Mouse (Mus musculus) heart, embryonic 10.5 days (tissue): ENCODE data around the gene Bbx. TPM values are rescaled to one million over a fixed set of nuclear protein-coding genes. Genes with fewer than 3 reads are reported as not detected.

ENCODE experiments used
- DNase-seq: peaks from one replicate; pipeline ENCODE4 v3.0.0-alpha.2; 2017; ENCODE audit warnings: low spot score
- H3K27ac ChIP-seq: fragments of 300-500 bp; sonication (generic); 2 replicates; pipeline ENCODE4 v1.5.1; 2016; ENCODE audit warnings: mild to moderate bottlenecking
- H3K27me3 ChIP-seq: fragments of 300-500 bp; sonication (generic); 2 replicates; pipeline ENCODE4 v1.6.1; 2016; ENCODE audit warnings: mild to moderate bottlenecking; ENCODE audit not compliant: poor library complexity, insufficient read depth, severe bottlenecking
- H3K36me3 ChIP-seq: fragments of 300-500 bp; sonication (generic); 2 replicates; pipeline ENCODE4 v1.6.1; 2016; ENCODE audit warnings: mild to moderate bottlenecking, moderate library complexity
- H3K4me1 ChIP-seq: fragments of 300-500 bp; sonication (generic); 2 replicates; pipeline ENCODE4 v1.6.1; 2016; ENCODE audit warnings: mild to moderate bottlenecking
- H3K4me3 ChIP-seq: fragments of 300-500 bp; sonication (generic); 2 replicates; pipeline ENCODE4 v1.5.1; 2016; ENCODE audit warnings: mild to moderate bottlenecking, moderate library complexity
- H3K9me3 ChIP-seq: fragments of 300-500 bp; sonication (generic); 2 replicates; pipeline ENCODE4 v1.6.1; 2016; ENCODE audit warnings: mild to moderate bottlenecking, moderate library complexity
- WGBS: fragments of 180-500 bp; shearing (Covaris S2); methylation state at CpG from one replicate; pipeline ENCODE4 v1.1.7; 2016; 5-methylcytosine and 5-hydroxymethylcytosine counted together
- polyA plus RNA-seq: library from polyadenylated mRNA; unstranded; fragments of >200 nt; fragmentation: Nextera tagmentation; extraction: Ambion mirVana; gene quantifications from 2 replicates; pipeline ENCODE4 v1.2.1, GENCODE M21; 2016

Bbx gene
- polyA plus RNA-seq, 1 experiment from 2014 or later, result 50.2 TPM

GRCm38 (mm10) chr16:50200214-50200613 is 232.0 kb downstream of the Bbx start:
- DNase-seq, result no peak
- WGBS, result 93% methylated on average over 15 of the region's 15 CpGs
- Histone ChIP-seq H3K4me3 (no peak overlapping the region), H3K4me1 (no peaks in the 10 kb centered on the region), H3K9me3 (no peaks in the 10 kb centered on the region), H3K27ac (no peak overlapping the region), H3K27me3 (no peaks in the 10 kb centered on the region), H3K36me3 (peaks cover 50% of the 10 kb centered on the region)

- Histone ChIP-seq H3K4me1 (peaks cover 8% of the 10 kb centered on the region; the same call in 1 of the 2 replicates), H3K36me3 (peaks cover 36% of the 10 kb centered on the region), H3K27ac (no peak overlapping the region), H3K9me3 (no peaks in the 10 kb centered on the region), H3K27me3 (no peaks in the 10 kb centered on the region), H3K4me3 (no peak overlapping the region)
- DNase-seq, result no peak
- WGBS, result 80% methylated on average over 4 of the region's 4 CpGs
These were observed 236.1 kb downstream of the Bbx start for GRCm38 (mm10) chr16:50196118-50196517.

DNA sequence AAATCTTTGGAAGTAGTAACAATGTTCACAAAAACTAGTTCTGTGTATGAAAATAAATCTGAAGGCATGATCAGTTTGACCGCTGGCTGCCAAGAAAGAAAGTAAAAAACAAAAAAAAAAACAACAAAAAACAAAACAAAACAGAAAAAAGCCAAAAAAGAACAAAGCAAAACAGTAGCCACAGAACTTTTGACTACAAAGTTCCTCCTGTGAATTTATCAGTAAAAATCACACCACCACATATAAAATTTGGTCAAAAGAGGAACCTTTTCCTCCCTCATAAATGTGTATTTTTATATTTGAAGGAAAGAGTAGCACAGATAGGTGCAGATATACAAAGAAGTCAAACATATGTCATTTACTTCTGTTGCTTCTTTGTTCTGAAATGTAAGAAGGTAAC is 239.6 kb downstream of the Bbx start:
- Histone ChIP-seq H3K4me1 (peaks cover 11% of the 10 kb centered on the region; the same call in 1 of the 2 replicates), H3K27ac (no peak overlapping the region), H3K9me3 (no peaks in the 10 kb centered on the region), H3K36me3 (peaks cover 11% of the 10 kb centered on the region; the same call in 1 of the 2 replicates), H3K4me3 (no peak overlapping the region), H3K27me3 (no peaks in the 10 kb centered on the region)
- DNase-seq, result no peak
- WGBS, result 82% methylated on average over 1 of the region's 1 CpGs

- 64% methylated on average over 6 of the region's 6 CpGs for WGBS
- no peaks in the 10 kb centered on the region for H3K36me3 ChIP-seq
- no peak for DNase-seq
- peaks cover 24% of the 10 kb centered on the region for H3K4me1 ChIP-seq
- H3K27ac ChIP-seq, result no peak overlapping the region
- H3K4me3 ChIP-seq, result no peak overlapping the region
- no peaks in the 10 kb centered on the region for H3K9me3 ChIP-seq
- no peaks in the 10 kb centered on the region for H3K27me3 ChIP-seq
These were observed 243.1 kb downstream of the Bbx start for GRCm38 (mm10) chr16:50189108-50189507.

GRCm38 (mm10) chr16:50186604-50187003 is 245.6 kb downstream of the Bbx start:
- WGBS, result 55% methylated on average over 6 of the region's 6 CpGs
- Histone ChIP-seq H3K4me1 (peaks cover 16% of the 10 kb centered on the region), H3K36me3 (no peaks in the 10 kb centered on the region)

DNA sequence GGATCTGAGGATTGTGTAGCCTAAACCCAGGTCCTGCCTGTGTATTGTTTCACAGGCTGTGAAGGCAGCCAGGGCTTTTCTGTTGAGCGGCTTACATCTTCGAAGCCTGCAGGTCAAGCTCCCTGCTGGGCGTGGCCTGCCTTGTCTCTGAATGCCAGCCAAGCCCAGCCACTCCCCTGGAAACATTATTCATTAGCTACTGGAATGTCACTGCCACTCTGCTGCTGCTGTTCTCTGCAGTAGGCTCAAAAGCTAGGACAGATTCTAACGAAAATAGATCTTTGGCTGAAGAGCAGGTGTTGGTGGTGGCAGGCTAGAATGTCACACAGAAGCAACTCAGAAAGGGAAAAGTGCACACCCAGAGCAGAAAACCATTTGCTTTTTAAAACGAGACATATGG is 247.1 kb downstream of the Bbx start:
- WGBS, result 14% methylated on average over 5 of the region's 5 CpGs
- no peak for DNase-seq
- no peaks in the 10 kb centered on the region for H3K27me3 ChIP-seq

More at GRCm38 (mm10) chr16:50186604-50187003, 245.6 kb downstream of the Bbx start:
- no peaks in the 10 kb centered on the region for H3K9me3 ChIP-seq
- H3K27me3 ChIP-seq, result no peaks in the 10 kb centered on the region
- no peak overlapping the region for H3K27ac ChIP-seq
- no peak overlapping the region for H3K4me3 ChIP-seq
- DNase-seq, result no peak

DNA sequence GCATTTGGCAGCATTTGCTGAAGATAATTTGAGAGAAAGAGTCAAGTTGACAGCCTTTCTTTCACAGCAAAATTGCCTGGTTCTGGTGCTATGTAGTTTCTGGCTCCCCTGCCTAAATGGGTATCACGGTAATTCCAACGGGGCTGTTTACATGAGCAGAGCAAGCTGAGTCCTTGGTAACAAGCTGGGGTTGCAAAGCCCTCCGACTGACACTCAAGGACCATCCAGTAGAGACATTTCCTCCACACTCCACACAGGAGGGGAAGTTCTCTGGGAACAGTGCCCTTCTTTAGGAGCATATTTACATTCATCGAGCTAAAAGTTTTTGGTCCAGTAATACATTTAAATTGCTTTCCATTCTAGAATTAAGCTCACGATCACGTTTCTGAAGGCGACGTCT is 249.2 kb downstream of the Bbx start:
- H3K9me3 ChIP-seq, result no peaks in the 10 kb centered on the region
- no peak overlapping the region for H3K27ac ChIP-seq
- no peak for DNase-seq
- H3K4me3 ChIP-seq, result no peak overlapping the region
- peaks cover 13% of the 10 kb centered on the region for H3K4me1 ChIP-seq
- 62% methylated on average over 8 of the region's 8 CpGs for WGBS
- no peaks in the 10 kb centered on the region for H3K36me3 ChIP-seq
- no peaks in the 10 kb centered on the region for H3K27me3 ChIP-seq

More for the DNA sequence above, 247.1 kb downstream of the Bbx start:
- no peaks in the 10 kb centered on the region for H3K9me3 ChIP-seq
- H3K4me1 ChIP-seq, result peaks cover 16% of the 10 kb centered on the region
- no peak overlapping the region for H3K4me3 ChIP-seq
- H3K36me3 ChIP-seq, result no peaks in the 10 kb centered on the region
- H3K27ac ChIP-seq, result no peak overlapping the region

DNA sequence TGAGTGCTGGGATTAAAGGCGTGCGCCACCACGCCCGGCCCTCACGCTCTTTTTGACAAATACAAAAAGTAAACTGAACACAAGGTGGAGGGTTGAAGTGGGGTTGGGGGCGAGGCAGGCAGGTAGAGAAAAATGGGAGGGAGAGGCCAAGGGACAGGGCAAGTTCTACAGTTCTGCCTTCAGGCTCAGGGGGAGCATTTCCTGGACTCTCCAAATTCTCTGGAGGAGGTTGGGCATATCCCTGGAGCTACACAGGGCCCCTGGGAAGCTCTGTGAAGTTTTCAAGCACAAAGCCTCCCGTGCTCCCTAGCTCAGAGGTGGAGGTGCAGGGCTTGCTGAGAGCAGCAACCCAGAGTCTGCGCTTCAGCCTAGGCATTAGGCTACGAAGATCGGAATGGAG is 249.6 kb downstream of the Bbx start:
- Histone ChIP-seq H3K4me1 (peaks cover 13% of the 10 kb centered on the region), H3K27ac (no peak overlapping the region), H3K36me3 (no peaks in the 10 kb centered on the region), H3K9me3 (no peaks in the 10 kb centered on the region), H3K27me3 (no peaks in the 10 kb centered on the region), H3K4me3 (no peak overlapping the region)
- 76% methylated on average over 10 of the region's 10 CpGs for WGBS
- no peak for DNase-seq

DNA sequence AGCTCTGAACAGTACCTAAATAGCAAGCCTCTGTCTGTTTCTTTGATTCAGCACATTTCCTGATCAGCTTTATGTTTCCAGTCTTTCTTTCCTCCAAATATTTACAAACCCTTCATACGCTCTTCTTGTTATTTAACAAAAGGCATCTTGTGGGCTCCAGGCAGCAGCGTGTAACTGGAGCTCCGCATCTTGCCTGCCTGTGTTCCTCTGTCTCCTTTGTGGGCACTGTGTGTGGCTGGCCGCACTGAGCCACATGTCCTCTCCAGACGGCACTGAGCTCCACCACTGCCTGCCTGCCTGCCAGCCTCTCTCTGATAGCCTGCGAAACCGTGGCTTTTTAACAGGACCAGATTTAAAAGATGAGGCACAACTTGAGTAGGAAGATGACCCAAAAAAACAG is 259.4 kb downstream of the Bbx start:
- DNase-seq, result no peak
- no peaks in the 10 kb centered on the region for H3K9me3 ChIP-seq
- H3K4me1 ChIP-seq, result no peaks in the 10 kb centered on the region
- 71% methylated on average over 7 of the region's 7 CpGs for WGBS
- no peak overlapping the region for H3K27ac ChIP-seq
- no peak overlapping the region for H3K4me3 ChIP-seq
- H3K27me3 ChIP-seq, result no peaks in the 10 kb centered on the region
- H3K36me3 ChIP-seq, result no peaks in the 10 kb centered on the region

DNA sequence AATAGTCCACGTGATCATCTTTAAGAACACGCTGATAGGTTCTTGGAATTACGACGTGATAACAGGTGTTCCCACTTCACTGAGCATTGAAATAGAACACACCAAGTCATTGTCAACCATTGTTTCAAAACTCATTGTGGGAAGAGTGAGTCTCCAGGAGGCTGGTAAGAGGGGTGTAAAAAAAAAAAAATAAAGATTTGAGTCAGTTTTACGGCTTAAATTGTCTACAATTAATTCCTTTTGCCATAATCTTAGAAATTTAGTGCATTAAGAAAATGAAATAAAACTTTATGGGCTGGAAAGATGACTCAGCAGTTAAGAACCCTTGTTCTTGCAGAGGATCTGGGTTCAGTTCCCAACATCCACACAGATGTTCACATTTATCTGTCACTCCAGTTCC is 261.4 kb downstream of the Bbx start:
- H3K27ac ChIP-seq, result no peak overlapping the region
- H3K36me3 ChIP-seq, result no peaks in the 10 kb centered on the region
- H3K4me1 ChIP-seq, result no peaks in the 10 kb centered on the region
- no peak for DNase-seq
- no peak overlapping the region for H3K4me3 ChIP-seq
- WGBS, result 89% methylated on average over 5 of the region's 5 CpGs
- H3K9me3 ChIP-seq, result no peaks in the 10 kb centered on the region
- H3K27me3 ChIP-seq, result no peaks in the 10 kb centered on the region

DNA sequence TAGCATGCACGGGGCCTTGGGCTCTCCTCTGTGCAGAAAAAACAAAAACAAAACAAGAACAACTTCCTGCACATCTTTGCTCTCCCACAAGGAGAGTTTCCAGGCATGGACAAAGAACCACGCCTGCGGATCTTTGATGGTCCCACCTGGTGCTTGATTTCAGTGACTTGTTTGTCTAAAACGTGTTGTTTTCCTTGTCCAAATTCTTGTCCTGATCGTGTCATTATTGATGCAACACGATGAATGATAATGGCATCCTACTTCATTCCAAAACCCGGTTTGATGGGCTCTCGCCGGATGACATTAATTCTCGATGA is 264.2 kb downstream of the Bbx start:
- Histone ChIP-seq H3K4me3 (no peak overlapping the region), H3K27me3 (no peaks in the 10 kb centered on the region), H3K27ac (no peak overlapping the region), H3K36me3 (no peaks in the 10 kb centered on the region), H3K4me1 (no peaks in the 10 kb centered on the region), H3K9me3 (no peaks in the 10 kb centered on the region)
- DNase-seq, result no peak
- WGBS, result 83% methylated on average over 10 of the region's 10 CpGs

- no peak overlapping the region for H3K4me3 ChIP-seq
- H3K27ac ChIP-seq, result no peak overlapping the region
- no peaks in the 10 kb centered on the region for H3K36me3 ChIP-seq
- 78% methylated on average over 16 of the region's 16 CpGs for WGBS
- H3K9me3 ChIP-seq, result no peaks in the 10 kb centered on the region
- H3K27me3 ChIP-seq, result no peaks in the 10 kb centered on the region
- H3K4me1 ChIP-seq, result no peaks in the 10 kb centered on the region
- DNase-seq, result no peak
These were observed 264.8 kb downstream of the Bbx start for GRCm38 (mm10) chr16:50167231-50167982.

GRCm38 (mm10) chr16:50160418-50161271 is 271.5 kb downstream of the Bbx start:
- H3K4me1 ChIP-seq, result no peaks in the 10 kb centered on the region
- no peaks in the 10 kb centered on the region for H3K9me3 ChIP-seq
- H3K27me3 ChIP-seq, result no peaks in the 10 kb centered on the region
- no peak overlapping the region for H3K27ac ChIP-seq
- H3K4me3 ChIP-seq, result no peak overlapping the region
- H3K36me3 ChIP-seq, result no peaks in the 10 kb centered on the region
- no peak for DNase-seq
- 88% methylated on average over 11 of the region's 11 CpGs for WGBS
